Mouse (Mus musculus) adrenal gland, postnatal 36 days (tissue): ENCODE measurements around the gene Pcdh9. TPM values are rescaled to one million over a fixed set of nuclear protein-coding genes. Genes with fewer than 3 reads are reported as not detected.

Experiments used
- DNase-seq, 2 experiments: peaks; one replicate each; pipeline ENCODE4 v3.0.0; 2021; ENCODE audit warnings: mixed read lengths in 1 of 2
- total RNA-seq, 2 experiments: library from RNA; stranded (reverse); gene quantifications; 2 replicates each; pipeline ENCODE4 v1.2.3; 2021

Gene Pcdh9
- total RNA-seq, 2 experiments from 2014 or later, result 1.6 to 3.1 TPM

DNA sequence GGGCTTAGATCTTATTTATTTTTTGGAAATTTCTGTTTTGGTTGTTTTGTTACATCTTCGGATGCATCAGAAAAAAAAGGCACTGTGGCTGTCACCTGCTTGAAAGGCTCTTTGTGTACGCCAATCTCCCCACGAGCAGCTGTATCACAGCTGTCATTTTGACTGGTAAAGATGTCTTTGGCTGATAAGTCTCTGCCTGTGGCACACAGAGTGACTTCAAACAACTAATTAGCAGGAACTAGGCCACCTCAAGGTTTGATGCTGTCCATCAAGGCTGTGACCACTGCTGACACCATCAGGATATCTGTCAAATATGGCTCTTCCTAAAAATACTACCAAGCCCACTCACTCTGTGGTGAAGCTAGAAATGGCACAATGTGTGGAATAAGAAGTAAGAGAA, 336.7 kb downstream of the Pcdh9 start:
- no peak for DNase-seq

DNA sequence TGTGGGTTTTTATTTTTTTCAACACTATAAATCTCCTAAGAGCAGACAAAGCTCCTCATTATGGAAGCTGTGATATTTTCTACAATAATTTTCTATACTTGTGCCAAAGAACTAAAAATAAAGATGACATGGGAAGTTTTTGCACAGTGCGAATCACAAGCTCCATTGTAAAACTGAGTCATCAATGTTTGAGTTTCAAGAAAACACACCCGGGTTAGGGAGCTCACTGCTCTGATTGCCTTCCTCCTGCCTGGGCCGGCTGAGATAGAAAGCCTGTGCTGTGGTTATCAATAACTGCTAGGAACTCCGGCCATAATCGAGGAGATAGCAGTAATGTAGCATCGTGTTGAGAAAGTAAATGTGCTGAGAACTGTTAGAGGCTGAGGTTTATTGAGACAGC, 344.9 kb downstream of the Pcdh9 start:
- no peak for DNase-seq

DNA sequence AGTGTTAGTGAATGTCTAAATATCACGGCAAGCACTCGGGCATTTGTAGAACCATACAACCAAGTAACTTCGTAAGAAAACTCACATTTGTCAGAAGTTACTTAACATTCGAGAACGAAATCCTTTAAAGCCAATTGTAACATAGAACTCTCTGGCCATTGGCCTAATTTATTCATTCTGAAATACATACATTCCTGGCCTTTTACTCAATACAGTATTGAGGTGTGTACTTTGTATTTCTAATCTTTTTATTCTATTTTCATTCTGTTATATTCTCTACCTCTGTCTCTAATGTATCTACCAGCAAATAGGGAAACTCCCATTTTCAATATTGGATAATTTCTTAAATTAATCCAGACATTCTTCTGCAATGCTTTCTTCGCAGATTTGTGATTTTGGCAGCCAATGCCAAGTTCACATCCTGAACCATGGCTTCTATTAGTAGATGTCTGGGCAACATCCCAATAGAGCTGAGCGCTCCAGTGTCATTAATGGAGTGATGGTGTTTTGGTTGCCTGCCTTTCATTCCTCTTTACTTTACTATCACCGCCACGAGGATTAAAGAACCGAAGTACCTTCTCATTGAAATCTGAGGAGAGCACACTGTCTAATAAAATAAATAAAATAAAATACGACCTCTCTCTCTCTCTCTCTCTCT, 346.4 kb downstream of the Pcdh9 start:
- no peak for DNase-seq

DNA sequence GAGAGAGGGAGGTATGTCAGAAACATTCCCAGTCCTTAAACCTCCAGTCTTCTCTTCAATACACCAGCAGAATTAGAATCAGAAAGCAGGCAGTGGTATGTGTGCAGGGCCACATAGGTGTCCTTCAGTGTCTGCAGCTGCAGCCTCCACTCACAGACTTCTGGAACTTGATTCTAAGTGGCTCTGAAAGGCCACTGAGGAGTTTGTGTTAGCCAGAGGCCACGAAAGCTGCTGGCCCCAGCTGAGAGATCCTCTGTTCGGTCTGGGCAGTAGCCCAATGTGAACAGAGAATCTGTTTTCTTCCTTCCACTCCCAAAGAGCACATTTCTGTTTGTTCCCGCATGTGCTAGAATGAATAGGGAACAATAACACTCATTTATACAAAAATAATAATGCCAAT, 346.9 kb downstream of the Pcdh9 start:
- DNase-seq, result no peak

DNA sequence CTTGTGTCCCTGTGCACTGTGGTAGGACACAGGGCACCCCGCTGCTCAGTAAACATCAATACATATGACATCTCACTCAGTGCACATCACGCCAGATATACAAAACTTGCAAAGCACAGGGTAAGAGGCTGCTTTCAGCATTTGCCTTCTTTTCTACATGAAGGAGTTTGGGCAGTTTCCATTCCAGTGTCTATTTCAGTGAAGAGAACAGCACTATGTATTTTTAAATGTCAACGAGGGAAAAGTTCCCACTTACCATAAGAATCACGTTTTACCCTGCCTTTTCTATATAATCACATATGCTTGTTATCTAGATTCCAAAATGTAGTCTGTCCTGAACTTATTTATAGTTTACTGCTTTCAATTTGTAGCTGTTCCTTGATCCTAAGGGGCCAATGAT, 355.6 kb downstream of the Pcdh9 start:
- no peak for DNase-seq

DNA sequence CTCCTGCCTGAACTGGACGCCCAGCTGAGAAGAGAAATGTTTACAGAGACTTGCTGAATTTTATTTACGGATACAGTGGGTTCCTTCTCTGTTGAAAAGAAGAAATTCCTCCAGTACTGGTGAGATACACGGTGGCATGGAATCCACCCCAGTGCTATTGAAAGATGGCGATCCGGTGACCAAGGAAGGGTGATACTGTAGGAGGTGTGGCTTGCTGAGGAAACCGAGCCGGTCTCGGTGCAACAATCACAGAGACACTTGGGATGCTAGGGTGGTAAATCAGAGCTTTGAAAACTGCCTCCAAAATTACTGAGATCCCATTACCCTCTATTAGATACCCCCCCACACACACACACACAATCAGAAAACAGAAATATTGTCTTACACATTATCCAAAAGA, 367.0 kb downstream of the Pcdh9 start:
- DNase-seq, result no peak

DNA sequence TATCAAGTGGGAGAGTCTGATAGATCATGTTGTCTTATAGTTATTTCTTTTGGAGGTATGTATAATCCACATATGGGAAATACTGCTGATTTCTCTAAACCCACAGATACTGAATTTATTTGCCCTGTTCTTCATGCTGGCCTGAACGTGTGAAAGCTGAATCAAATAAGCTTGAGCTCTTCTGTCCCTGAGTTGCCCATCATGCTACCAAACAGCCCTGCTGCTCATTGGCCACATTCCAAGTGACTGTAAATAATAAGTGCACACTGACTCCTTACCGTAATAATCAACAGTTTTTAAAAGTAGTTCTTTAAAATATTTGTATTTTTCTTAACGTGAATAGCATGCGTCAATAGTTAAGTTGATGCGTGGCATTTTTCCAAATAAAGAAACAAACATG, 370.3 kb downstream of the Pcdh9 start:
- DNase-seq, result no peak

DNA sequence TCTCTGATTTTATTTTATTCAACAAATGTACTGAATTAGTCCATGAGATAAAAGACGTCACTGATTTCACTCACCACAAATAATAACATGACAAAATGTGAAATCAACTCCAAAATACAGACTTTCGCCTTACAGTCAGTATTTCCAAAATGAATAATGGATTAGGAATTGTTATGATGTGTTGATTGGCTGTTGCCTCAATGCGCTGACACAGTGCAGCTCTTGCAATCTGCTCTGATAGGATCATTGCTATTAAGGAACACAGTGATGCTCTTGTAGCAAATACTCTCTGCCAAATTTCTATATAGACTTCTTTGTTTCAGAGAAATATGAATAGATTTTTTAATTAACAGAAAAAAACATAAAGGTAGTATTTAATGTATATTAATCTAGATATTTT, 373.8 kb downstream of the Pcdh9 start:
- DNase-seq, result no peak

DNA sequence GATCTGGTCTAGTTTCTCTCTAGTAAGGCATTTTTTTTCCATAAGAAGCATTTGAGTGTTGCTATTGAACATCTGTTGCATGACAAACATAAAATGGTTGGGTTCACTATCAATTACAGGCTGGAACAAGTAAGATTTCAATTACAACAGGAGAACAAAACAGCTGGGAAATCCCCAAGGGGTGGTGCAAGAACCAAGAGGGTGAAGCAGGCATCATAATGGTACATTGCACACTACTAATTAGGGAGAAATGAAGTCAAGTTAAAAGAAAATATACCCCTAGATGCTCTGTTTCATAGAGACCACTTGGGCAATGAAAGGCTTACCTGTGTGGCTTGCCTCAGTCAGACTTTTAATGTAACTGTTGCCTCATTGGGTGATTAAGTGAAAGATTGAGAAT, 384.4 kb downstream of the Pcdh9 start:
- DNase-seq, result no peak

DNA sequence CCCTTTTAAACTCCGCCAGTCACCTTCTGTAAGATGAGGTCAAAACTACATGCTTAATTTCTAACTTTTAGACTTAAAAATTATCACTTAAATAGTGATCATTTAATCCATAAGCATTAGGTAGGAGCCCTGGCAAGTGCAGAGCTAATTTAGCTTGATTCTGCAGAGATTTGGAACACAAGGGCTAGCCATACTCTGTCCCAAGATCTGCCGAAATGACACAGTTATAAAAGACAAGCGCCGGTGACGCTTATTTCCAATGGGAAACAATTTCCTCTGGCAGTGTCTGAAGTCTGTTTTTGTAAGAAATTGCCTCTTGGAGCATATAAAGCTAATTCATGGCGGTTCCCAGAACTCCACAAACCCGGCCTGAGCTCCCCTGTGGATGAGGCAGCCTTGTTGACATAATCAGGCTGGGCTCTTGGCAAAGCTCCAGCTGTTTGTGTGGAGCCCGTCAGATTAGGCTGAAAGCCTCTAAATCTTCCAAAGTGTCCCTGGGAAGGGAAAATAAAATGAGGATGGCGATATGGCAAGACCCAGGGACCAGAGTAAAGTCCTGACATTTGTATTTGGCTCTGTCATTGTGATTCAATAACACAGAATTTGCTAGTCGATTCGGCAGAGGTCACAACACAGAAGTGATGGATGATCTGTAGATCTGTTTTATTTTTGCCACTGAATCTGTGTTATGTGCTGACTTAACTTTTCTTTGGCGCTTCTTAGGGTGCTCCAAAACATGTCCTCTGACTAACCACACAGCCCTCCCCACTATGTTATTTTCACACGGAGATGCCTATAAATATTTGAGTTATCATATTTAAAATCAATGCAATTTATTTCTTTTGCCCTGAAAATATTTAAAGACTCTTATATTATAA, 391.4 kb downstream of the Pcdh9 start:
- peak; percentile 51 to 71 for DNase-seq

DNA sequence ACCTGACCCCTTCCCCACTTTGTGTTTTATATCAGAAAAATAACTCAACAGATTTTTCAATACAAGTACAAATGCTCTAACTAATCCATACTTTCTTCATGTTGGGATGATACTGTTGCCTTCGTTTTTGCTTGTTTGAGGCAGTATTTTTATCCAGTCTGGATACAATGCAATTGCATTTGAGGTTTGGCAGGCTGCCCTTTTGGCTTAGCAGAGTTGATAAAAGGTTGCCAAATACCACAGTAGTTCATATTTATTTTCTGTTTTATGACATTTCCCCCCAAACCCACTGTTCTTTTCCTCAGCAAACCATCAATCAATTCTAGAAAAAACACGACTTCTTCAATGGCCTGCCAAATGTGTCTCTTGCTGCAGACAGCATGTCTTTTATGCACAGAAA, 415.5 kb downstream of the Pcdh9 start:
- peak; percentile 42 to 70 for DNase-seq

DNA sequence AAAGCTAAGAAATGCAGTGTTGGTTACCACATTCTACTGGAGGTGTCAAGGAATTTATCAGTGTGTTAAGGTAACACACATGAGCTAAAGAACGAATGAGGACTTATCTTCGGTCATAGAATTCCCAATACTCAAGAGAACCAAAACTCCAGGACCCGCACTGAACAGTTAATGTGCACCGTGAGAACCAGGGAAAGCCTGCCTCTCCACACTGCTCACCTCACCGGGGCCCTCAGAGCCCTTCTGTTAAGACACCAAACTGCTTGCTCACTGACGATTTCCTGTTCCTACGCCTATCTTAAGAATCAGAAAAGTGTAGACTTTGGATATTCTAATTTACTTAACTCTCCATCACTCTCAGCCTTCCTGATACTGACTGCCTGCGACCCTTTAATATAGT, 418.0 kb downstream of the Pcdh9 start:
- no peak for DNase-seq

DNA sequence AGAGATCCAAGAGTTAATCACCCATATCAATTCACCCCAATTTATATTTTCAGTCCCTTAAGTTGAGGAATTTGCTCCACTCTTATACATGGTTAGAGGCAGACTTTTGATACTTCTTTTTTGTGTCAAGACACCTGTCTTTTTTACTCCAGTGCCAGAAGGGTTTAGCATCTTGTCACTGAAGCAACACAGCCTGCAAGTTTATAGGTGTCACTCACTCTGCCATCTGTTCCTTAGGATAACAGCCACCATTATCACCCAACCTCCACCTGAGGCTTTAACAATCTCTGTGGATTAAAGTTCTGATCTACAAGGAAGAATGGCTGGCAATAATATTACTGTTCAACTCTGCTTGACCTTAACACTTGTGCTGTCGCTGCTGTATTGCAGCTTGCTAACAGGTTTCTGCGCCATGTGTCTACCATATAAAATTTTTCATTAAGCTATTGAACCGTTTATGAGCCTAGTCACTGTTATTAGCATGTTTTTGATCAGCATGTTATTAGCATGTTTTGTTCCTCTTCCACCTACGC, 427.1 kb downstream of the Pcdh9 start:
- DNase-seq, result no peak

DNA sequence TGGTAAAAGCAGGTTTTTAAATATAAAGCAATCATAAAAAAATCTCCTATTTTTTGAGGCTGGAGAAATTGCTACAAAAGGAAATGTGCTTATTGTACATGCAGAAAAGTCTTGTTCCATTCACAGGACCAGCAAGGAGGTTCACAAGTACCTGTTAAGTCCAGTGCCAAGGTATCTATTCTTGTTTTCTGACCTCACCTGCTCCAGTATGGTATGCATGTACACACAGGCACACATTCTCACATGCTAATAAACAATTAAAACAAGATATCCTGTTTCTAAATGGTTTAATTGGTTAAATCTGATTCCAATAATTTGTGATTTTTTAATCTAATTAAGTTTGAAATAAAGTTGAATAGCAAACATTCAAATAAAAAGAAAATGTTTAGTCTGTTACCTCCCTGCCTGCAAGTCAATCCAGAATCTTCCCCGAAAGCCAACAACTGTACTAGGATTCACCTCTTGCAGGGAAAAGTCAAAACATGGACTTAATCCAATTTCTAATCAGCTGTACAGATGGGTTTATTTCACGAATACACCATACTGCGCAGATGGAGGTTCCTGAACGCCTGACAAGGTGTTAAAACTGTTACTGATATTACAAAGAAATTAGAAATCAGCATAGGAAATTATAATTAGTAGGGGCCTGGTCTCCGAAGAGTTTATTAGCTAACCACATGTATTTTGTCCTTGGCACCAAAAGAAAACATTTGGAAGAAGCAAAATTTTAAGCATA, 439.4 kb downstream of the Pcdh9 start:
- DNase-seq, result no peak

DNA sequence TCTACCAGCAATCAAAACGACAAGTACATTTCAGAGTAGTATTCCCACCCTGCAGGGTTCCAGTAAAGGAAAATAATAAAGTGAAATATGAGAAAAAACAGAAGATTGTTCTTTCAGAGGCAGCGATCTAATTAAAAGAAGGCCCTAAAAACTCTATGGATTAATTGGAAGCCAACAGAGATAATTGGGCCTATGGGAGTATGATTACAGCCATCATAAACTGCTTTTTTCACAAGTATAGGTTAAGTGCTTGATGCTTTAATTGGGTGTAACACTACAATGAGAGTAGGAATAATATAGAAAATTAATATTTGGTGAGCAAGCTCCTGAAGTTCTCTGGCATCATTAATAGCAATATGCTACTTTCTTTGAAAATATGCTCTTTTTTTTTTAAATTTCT, 448.6 kb downstream of the Pcdh9 start:
- no peak for DNase-seq

DNA sequence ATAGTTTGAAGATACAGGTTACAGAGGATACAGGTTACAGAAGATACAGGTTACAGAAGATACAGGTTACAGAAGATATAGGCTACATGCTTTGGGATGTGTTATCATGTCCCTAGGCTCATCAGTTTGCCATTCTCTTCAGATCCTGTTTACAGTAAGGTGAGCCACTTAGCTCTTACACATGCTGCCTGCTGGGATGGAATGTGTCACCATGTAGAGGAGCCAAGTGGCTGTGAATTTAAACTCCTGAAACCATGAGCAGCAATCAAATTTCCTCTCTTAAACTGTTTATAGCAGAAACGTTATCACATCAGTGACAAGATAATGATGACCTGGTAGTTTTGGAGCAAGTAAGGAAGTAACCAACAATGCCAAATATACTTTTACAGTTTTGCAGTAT, 453.3 kb downstream of the Pcdh9 start:
- no peak for DNase-seq

DNA sequence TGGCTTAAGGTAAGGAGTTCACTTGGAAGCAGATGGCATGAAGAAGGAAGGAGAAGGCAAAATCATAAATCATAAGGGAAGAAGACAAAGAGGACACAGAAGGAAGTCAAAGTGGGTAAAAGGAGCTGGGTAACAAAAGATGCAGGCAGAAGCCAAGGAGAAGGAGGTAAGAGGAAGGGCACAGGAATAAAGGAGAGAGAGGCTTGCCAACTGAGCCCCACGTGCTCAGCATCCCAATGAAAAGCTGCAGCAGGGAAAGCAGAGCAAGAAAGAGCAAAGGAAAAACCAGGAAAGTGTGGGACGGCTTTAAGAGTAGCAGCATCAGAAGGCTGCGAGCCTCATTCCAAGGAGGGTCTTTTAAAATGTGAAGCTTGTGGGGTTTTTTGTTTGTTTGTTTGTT, 473.7 kb downstream of the Pcdh9 start:
- DNase-seq, result no peak

DNA sequence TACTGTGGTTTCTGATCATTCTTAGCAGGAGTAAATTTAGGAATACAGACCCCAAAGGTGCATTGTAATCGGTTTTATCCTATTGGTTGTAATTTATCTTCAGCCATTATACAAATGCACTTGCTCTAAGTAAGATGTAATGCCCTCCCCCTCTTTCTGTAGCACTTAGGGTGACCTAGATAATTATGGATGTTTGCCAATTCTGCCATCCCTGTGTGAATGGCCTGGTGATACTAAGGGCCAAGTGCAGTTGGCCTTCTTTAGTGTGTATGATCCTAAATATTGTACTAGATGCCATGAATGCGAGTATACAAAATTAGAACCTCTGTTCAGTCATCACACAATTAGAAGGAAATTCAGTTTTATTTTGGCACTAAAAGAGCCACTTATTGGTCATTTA, 475.0 kb downstream of the Pcdh9 start:
- no peak for DNase-seq

DNA sequence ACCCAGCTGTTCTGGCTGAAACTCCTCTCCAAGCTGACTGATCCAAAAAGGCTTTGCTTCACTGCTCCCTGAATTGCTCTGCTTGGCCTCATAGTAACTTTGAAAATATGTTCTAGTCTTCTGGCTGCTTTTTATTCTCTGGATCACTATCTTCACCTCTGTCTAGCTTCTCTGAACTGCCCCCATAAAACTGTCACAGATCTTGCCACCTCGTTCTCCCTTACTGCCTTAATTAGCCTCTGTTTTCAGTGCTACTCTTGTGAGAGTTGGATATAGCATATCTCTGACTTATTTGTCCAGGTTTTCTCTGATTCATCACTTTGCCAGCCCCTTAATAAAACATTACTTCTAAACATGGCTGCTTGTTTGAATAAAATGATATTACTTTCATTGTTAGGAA, 481.2 kb downstream of the Pcdh9 start:
- no peak for DNase-seq

DNA sequence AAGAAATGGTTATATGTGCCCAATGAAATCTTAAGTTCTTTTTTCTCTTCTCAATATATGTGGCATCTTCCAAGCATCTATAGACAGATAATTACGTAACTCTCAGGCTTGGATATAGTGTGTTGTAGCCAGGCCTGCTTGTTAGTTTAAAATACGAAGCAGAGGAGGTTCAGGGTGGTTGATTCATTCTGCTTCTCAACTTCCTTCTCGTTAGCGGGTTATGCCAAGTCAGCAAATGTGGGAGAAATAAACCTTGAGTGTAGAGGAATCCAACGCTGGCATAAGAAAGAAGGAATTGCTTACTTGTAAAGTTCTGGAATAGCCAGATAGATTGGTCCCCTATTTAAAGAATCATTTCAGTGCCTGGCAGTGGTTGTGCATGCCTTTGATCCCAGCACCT, 482.7 kb downstream of the Pcdh9 start:
- no peak for DNase-seq

DNA sequence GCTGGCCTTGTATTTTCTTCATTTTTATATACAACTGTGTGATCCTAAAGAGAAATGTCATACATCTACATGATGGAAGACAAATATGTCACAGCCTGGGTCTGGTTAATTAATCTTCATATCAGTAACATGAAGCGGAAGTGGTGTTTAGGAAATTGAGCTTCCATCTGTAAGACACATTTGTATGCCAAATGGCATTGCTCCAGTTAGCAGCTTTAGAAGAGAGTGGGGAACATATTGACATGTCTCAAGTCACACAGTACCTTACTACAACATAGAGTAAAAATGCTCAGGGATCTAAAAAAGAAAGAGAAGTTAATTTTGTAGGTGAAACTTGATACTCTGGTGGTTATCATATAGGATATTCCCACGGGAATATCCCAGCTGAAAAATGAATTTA, 505.4 kb downstream of the Pcdh9 start:
- DNase-seq, result no peak

DNA sequence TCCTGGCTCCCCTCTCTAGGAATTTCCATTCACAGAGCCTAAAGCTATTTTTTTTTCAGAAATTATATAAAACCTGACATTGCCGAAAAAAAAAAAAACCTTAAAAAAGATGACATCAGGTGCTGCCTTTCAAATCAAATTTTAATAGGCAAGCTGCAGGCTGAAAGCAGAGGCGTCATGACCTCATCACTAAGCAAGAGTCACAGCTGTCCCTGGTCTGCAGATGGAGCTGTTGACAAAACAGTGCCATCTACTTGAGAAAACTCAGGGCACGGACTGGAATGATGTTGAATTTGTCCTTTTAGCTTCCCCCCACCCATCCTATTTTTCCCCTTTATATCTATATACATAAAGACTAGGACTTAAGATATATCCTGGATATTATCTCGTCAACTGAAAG, 509.3 kb downstream of the Pcdh9 start:
- peak in 1 of 2 experiments; percentile 3 for DNase-seq

DNA sequence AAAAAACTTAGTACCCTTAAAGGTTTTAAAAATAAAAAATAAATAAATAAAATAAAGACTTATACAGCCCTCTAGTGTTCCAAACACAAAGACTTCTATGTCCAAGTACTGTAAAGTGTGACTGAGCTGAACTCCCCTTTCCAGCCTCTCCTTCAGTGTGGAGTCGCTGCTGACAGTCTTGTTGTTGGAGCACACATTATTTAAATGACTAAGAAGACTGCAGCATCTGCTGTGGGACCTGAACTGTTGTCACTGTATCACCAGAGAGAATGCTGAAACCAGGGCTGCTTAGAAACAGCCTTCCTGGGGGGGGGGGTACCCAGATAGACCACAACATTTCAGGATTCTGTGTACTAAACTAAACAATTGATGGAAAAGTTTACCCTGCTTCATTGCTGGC, 509.7 kb downstream of the Pcdh9 start:
- no peak for DNase-seq
